Mouse (Mus musculus): Measurements from ENCODE around the gene Crlf1. TPM values are rescaled to one million over a fixed set of nuclear protein-coding genes. Genes with fewer than 3 reads are reported as not detected.
A peak's percentile ranks its signal among the peaks of the same experiment; 100 is the strongest.

Gene Crlf1
- polyA plus RNA-seq, 1 experiment from 2014 or later = 1.6 TPM

GRCm38 (mm10) chr8:70503062-70503750 lies 10.2 kb downstream of the Crlf1 start:
- Histone ChIP-seq H3K36me3 (ENCODE audit: control insufficient read depth, insufficient read depth, low read length) (peaks cover 7% of the 10 kb centered on the region), H3K4me2 (ENCODE audit: low read depth, low read length) (no peak overlapping the region), H3K4me3 (ENCODE audit: low read length) (no peak overlapping the region), H3K9me3 (ENCODE audit: control insufficient read depth, low read length) (no peaks in the 10 kb centered on the region), H3K9ac (ENCODE audit: low read depth, low read length) (0 out of 2 replicates have a peak overlapping the region, but pooled peaks have one; percentile 2), H3K27me3 (replicated peaks; ENCODE audit: control insufficient read depth, insufficient read depth, low read length) (peaks cover 46% of the 10 kb centered on the region), H3K27ac (ENCODE audit: low read length) (no peak overlapping the region), H3K4me1 (ENCODE audit: control insufficient read depth, insufficient read depth, low read length) (peaks cover 32% of the 10 kb centered on the region)
- 16% methylated on average over 46 of the region's 46 CpGs for WGBS
- peak; percentile 9; the same call in 1 of the 2 replicates for ATAC-seq

- no peak for ATAC-seq
- Histone ChIP-seq H3K27ac (ENCODE audit: low read length) (no peak overlapping the region), H3K27me3 (replicated peaks; ENCODE audit: control insufficient read depth, insufficient read depth, low read length) (peaks cover 35% of the 10 kb centered on the region), H3K4me1 (ENCODE audit: control insufficient read depth, insufficient read depth, low read length) (peaks cover 42% of the 10 kb centered on the region), H3K36me3 (ENCODE audit: control insufficient read depth, insufficient read depth, low read length) (peaks cover 7% of the 10 kb centered on the region), H3K9me3 (ENCODE audit: control insufficient read depth, low read length) (no peaks in the 10 kb centered on the region), H3K4me2 (ENCODE audit: low read depth, low read length) (no peak overlapping the region), H3K9ac (ENCODE audit: low read depth, low read length) (no peak overlapping the region), H3K4me3 (ENCODE audit: low read length) (no peak overlapping the region)
- 63% methylated on average over 16 of the region's 16 CpGs for WGBS
Observed at GRCm38 (mm10) chr8:70504291-70504716, 11.3 kb downstream of the Crlf1 start.

- Histone ChIP-seq H3K36me3 (ENCODE audit: control insufficient read depth, insufficient read depth, low read length) (peaks cover 7% of the 10 kb centered on the region), H3K27me3 (replicated peaks; ENCODE audit: control insufficient read depth, insufficient read depth, low read length) (peaks cover 33% of the 10 kb centered on the region), H3K9me3 (ENCODE audit: control insufficient read depth, low read length) (no peaks in the 10 kb centered on the region), H3K4me1 (ENCODE audit: control insufficient read depth, insufficient read depth, low read length) (peaks cover 42% of the 10 kb centered on the region), H3K4me2 (ENCODE audit: low read depth, low read length) (no peak overlapping the region), H3K9ac (ENCODE audit: low read depth, low read length) (no peak overlapping the region), H3K27ac (ENCODE audit: low read length) (no peak overlapping the region), H3K4me3 (ENCODE audit: low read length) (no peak overlapping the region)
- ATAC-seq = no peak
- WGBS = 83% methylated on average over 3 of the region's 3 CpGs
Observed at GRCm38 (mm10) chr8:70504851-70505250, 11.9 kb downstream of the Crlf1 start.

- peak overlapping the region; percentile 77 for H3K4me3 ChIP-seq (ENCODE audit: low read length)
- H3K4me2 ChIP-seq (ENCODE audit: low read depth, low read length) = peak overlapping the region; percentile 88
- H3K27me3 ChIP-seq (replicated peaks; ENCODE audit: control insufficient read depth, insufficient read depth, low read length) = peaks cover 25% of the 10 kb centered on the region
- H3K9me3 ChIP-seq (ENCODE audit: control insufficient read depth, low read length) = no peaks in the 10 kb centered on the region
- WGBS = 28% methylated on average over 32 of the region's 32 CpGs
- H3K36me3 ChIP-seq (ENCODE audit: control insufficient read depth, insufficient read depth, low read length) = peaks cover 7% of the 10 kb centered on the region
- H3K4me1 ChIP-seq (ENCODE audit: control insufficient read depth, insufficient read depth, low read length) = peaks cover 37% of the 10 kb centered on the region
- ATAC-seq = no peak
- peak overlapping the region; percentile 96 for H3K9ac ChIP-seq (ENCODE audit: low read depth, low read length)
- 0 out of 2 replicates have a peak overlapping the region, but pooled peaks have one; percentile 95 for H3K27ac ChIP-seq (ENCODE audit: low read length)
Observed at GRCm38 (mm10) chr8:70505698-70506327, 12.9 kb downstream of the Crlf1 start.

GRCm38 (mm10) chr8:70506328-70507026 lies 13.5 kb downstream of the Crlf1 start, which contains the start of gene Rex1bd:
Gene Rex1bd, minus strand, starts transcription at chr8:70506752.
- Histone ChIP-seq H3K9ac (ENCODE audit: low read depth, low read length) (peak within 1 kb of the TSS; percentile 96), H3K27ac (ENCODE audit: low read length) (peak within 1 kb of the TSS; percentile 95), H3K9me3 (ENCODE audit: control insufficient read depth, low read length) (no peaks in the 10 kb centered on the region), H3K4me1 (ENCODE audit: control insufficient read depth, insufficient read depth, low read length) (peaks cover 39% of the 10 kb centered on the region), H3K36me3 (ENCODE audit: control insufficient read depth, insufficient read depth, low read length) (peaks cover 7% of the 10 kb centered on the region), H3K27me3 (replicated peaks; ENCODE audit: control insufficient read depth, insufficient read depth, low read length) (peaks cover 19% of the 10 kb centered on the region), H3K4me2 (ENCODE audit: low read depth, low read length) (peak within 1 kb of the TSS; percentile 88), H3K4me3 (ENCODE audit: low read length) (peak within 1 kb of the TSS; percentile 77)
- peak; percentile 86 for ATAC-seq
- 4% methylated on average over 40 of the region's 40 CpGs for WGBS

GRCm38 (mm10) chr8:70507027-70507393 lies 14.1 kb downstream of the Crlf1 start:
- H3K36me3 ChIP-seq (ENCODE audit: control insufficient read depth, insufficient read depth, low read length) = peaks cover 7% of the 10 kb centered on the region
- whole genome bisulfite sequencing = 61% methylated on average over 5 of the region's 5 CpGs
- peaks cover 38% of the 10 kb centered on the region for H3K4me1 ChIP-seq (ENCODE audit: control insufficient read depth, insufficient read depth, low read length)
- no peak overlapping the region; the same call in 1 of the 2 replicates for H3K27ac ChIP-seq (ENCODE audit: low read length)
- peaks cover 14% of the 10 kb centered on the region for H3K27me3 ChIP-seq (replicated peaks; ENCODE audit: control insufficient read depth, insufficient read depth, low read length)
- no peak overlapping the region for H3K4me3 ChIP-seq (ENCODE audit: low read length)
- H3K4me2 ChIP-seq (ENCODE audit: low read depth, low read length) = no peak overlapping the region
- no peak for ATAC-seq
- H3K9ac ChIP-seq (ENCODE audit: low read depth, low read length) = no peak overlapping the region
- no peaks in the 10 kb centered on the region for H3K9me3 ChIP-seq (ENCODE audit: control insufficient read depth, low read length)

- Histone ChIP-seq H3K9ac (ENCODE audit: low read depth, low read length) (peak overlapping the region; percentile 90), H3K4me3 (ENCODE audit: low read length) (peak overlapping the region; percentile 83), H3K27me3 (replicated peaks; ENCODE audit: control insufficient read depth, insufficient read depth, low read length) (no peaks in the 10 kb centered on the region), H3K27ac (ENCODE audit: low read length) (peak overlapping the region; percentile 98), H3K4me2 (ENCODE audit: low read depth, low read length) (peak overlapping the region; percentile 80), H3K9me3 (ENCODE audit: control insufficient read depth, low read length) (no peaks in the 10 kb centered on the region), H3K36me3 (ENCODE audit: control insufficient read depth, insufficient read depth, low read length) (peaks cover 7% of the 10 kb centered on the region), H3K4me1 (ENCODE audit: control insufficient read depth, insufficient read depth, low read length) (peaks cover 39% of the 10 kb centered on the region)
- no peak for ATAC-seq
- 10% methylated on average over 25 of the region's 25 CpGs for WGBS
Observed at GRCm38 (mm10) chr8:70509281-70509952, 16.5 kb downstream of the Crlf1 start.

GRCm38 (mm10) chr8:70510228-70510915 lies 17.4 kb downstream of the Crlf1 start, which contains the start of gene Uba52:
Gene Uba52, minus strand, starts transcription at chr8:70510801.
- Histone ChIP-seq H3K27me3 (replicated peaks; ENCODE audit: control insufficient read depth, insufficient read depth, low read length) (no peaks in the 10 kb centered on the region), H3K9ac (ENCODE audit: low read depth, low read length) (peak within 1 kb of the TSS; percentile 90), H3K27ac (ENCODE audit: low read length) (peak within 1 kb of the TSS; percentile 98), H3K36me3 (ENCODE audit: control insufficient read depth, insufficient read depth, low read length) (peaks cover 7% of the 10 kb centered on the region), H3K4me2 (ENCODE audit: low read depth, low read length) (peak within 1 kb of the TSS; percentile 80), H3K4me1 (ENCODE audit: control insufficient read depth, insufficient read depth, low read length) (peaks cover 34% of the 10 kb centered on the region), H3K4me3 (ENCODE audit: low read length) (peak within 1 kb of the TSS; percentile 83), H3K9me3 (ENCODE audit: control insufficient read depth, low read length) (no peaks in the 10 kb centered on the region)
- peak; percentile 82 for ATAC-seq
- WGBS = 1% methylated on average over 73 of the region's 74 CpGs
